Mouse (Mus musculus) gastrocnemius, postnatal 25 days (tissue): ENCODE measurements around the gene Gm28557. TPM values are rescaled to one million over a fixed set of nuclear protein-coding genes. Genes with fewer than 3 reads are reported as not detected.
"Not testable (repeated sequence)": the region's sequence is repeated elsewhere in the genome, so short reads cannot be mapped to it uniquely, and the experiment has no call there.

Experiments used
- DNase-seq: peaks from one replicate; pipeline ENCODE4 v3.0.0; 2022
- long read RNA-seq, 2 experiments: library from polyadenylated mRNA; stranded (forward); transcript quantifications; one replicate each; pipeline ENCODE4 v2.0.0; 2021
- total RNA-seq, 2 experiments: library from RNA; stranded (reverse); gene quantifications; 1 replicate in 1 of 2; 2 replicates in 1 of 2; pipeline ENCODE4 v1.2.3; 2021

Gm28557 gene
- 1 to 10 TPM; 2.1 to 3.3 TPM for total RNA-seq
- long read RNA-seq, experiment 1, partial matches to known transcripts: 0 of 3 reads
- long read RNA-seq, experiment 1, other reads (novel, unspliced or antisense): 3 of 3 reads
- long read RNA-seq, experiment 2, partial matches to known transcripts: 0 of 3 reads
- long read RNA-seq, experiment 2, other reads (novel, unspliced or antisense): 2 of 3 reads

GRCm38 (mm10) chr13:67108194-67108820 lies at the start of gene Gm28557:
Gm28557 (minus strand) TSS chr13:67108604.
- DNase-seq: peak; percentile 85

- peak; percentile 65 for DNase-seq
Observed at GRCm38 (mm10) chr13:67128038-67128721, 19.8 kb upstream of the Gm28557 start.

- DNase-seq: not testable (repeated sequence)
Observed at GRCm38 (mm10) chr13:67127507-67127906, 19.1 kb upstream of the Gm28557 start.

- no peak for DNase-seq
Observed at GRCm38 (mm10) chr13:67124460-67124859, 16.1 kb upstream of the Gm28557 start.

DNA sequence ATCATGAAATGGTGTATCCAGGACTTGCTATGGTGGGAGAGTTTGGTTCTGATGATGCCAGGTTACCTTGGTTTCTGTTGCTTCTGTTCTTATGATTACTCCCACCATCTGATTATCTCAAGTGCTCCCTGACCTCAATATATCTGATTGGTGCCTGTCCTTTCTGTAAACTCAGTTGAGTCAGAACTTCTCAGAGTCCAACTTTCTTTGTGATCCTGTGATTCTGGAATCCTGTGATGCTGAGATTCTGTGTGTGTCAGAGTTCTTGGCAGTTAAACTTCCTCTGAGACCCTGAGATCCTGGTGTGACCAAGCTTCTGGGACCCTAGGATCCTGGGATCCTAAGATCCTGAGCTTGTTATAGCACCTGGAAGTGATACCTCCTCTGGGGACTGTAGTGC lies 13.0 kb upstream of the Gm28557 start, which contains the start of gene Zfp759:
Gene Zfp759 (plus strand): TSS at position 301 of the 400 bp plus-strand sequence.
- not testable (repeated sequence) for DNase-seq

DNA sequence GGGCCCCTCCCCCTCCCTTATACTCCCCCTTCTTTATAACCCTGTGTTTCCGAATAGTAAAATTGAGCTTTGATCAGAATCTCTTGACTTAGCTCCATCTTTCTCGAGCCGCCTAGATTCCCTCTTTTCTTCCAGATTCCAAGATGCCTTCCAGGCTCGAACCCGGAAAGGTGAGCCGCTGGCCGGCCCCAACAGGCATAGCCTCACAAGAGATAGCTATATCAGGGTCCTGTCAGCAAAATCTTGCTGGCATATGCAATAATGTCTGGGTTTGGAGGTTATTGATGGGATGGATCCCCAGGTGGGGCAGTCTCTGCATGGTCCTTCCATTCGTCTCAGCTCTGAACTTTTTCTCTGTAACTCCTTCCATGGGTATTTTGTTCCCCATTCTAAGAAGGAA lies 7.8 kb upstream of the Gm28557 start, which contains the start of gene Rslcan18:
Gene Rslcan18 (minus strand): TSS at position 101 of the 400 bp plus-strand sequence.
- DNase-seq: not testable (repeated sequence)

- DNase-seq: no peak
Observed at GRCm38 (mm10) chr13:67113287-67113686, 4.9 kb upstream of the Gm28557 start.

GRCm38 (mm10) chr13:67112096-67112495 lies 3.7 kb upstream of the Gm28557 start:
- no peak for DNase-seq

- DNase-seq: no peak
Observed at GRCm38 (mm10) chr13:67108821-67109206, 410 bp upstream of the Gm28557 start.

- no peak for DNase-seq
Observed at GRCm38 (mm10) chr13:67107681-67108080, 723 bp downstream of the Gm28557 start.

DNA sequence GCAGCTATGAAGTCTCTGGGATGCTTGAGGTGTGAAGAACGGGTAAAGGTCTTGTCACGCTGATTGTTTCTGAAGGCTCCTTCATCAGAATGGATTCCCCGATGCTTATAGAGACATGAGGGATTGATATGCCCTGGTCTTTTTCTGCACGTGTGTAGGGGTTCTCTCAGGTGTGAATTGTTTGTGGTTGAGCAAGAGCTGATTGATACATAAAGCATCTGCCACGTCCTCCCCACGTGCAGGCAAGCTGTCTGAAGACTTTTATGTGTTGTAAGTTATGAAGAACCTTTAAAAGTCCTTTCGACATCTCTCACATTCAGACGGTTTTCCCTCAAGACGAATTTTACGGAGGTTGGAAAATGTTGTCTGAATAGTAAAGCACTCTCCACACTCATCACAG lies 10.5 kb downstream of the Gm28557 start, which contains the start of gene Zfp708:
Gene Zfp708 (minus strand): TSS at position 101 of the 400 bp plus-strand sequence.
- DNase-seq: no peak

GRCm38 (mm10) chr13:67090154-67090553 lies 18.2 kb downstream of the Gm28557 start:
- no peak for DNase-seq

DNA sequence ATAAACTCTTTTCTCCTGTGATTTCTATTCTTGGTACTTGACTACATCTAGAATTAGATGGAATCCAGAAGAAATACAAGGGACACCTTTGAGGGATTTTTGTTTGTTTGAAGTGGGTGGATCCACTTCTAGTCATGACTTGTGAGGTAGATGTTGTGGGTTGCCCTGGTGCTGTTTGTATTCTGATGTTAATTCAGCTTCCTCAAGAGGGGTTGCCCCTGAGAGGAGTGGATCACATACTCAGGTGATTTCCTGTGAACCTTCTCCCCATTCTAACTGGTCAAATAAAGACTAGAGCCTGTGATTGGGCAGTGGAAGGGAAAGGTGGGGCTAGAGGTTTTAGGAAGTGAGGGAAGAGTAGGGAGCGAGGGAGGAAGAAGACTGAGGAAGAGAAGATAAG lies 26.5 kb downstream of the Gm28557 start:
- DNase-seq: no peak

DNA sequence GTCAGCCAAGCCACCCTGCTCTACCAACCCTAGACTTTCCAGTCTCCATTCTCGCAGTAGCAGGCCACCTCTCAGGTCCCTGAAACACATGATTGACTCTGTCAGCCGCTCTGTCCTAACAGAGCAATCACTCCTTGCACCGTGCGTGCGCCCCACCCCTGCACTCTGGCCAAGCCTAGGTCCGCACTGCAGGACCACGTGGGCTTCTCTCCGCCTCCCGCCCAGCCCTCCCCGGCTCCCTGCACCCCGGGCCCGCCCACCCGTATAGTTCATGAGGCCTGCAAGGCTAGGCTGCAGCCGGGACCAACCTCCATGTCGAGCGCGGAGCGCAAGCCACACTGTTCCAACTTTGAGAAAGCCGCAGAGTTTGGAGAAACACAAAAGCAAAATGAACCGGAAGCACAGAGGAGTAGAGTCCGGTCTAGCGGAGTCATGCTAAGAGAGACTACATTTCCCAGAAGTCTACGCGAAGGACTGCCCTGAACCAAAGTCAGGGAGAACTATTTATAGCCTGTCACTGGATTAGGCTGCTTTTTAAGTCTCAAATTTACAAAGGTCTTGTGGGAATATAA lies 27.2 kb downstream of the Gm28557 start:
- DNase-seq: peak; percentile 81

- no peak for DNase-seq
Observed at GRCm38 (mm10) chr13:67077244-67077643, 31.2 kb downstream of the Gm28557 start.

- DNase-seq: no peak
Observed at GRCm38 (mm10) chr13:67072786-67073185, 35.6 kb downstream of the Gm28557 start.

DNA sequence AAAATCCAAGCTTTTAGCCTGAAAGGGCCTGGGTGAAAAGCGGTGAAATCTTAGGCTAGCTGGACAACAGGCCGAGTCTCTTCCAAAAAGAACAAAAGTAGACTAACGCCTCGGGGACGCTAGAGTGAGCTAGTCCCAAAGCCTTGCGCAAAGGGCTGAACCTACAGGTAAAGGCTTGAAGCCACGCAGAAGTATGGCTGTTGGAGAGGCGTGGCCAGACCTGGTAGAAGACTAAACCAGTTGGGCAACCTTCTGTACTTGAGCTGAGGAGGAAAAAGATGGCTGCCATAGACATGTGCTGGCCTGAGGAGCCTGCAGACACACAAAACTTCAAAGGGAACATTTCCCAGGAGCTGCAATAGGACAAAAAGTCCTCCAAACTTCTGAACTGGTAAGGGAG lies 43.0 kb downstream of the Gm28557 start:
- DNase-seq: no peak

- DNase-seq: no peak
Observed at GRCm38 (mm10) chr13:67062427-67062826, 46.0 kb downstream of the Gm28557 start.

DNA sequence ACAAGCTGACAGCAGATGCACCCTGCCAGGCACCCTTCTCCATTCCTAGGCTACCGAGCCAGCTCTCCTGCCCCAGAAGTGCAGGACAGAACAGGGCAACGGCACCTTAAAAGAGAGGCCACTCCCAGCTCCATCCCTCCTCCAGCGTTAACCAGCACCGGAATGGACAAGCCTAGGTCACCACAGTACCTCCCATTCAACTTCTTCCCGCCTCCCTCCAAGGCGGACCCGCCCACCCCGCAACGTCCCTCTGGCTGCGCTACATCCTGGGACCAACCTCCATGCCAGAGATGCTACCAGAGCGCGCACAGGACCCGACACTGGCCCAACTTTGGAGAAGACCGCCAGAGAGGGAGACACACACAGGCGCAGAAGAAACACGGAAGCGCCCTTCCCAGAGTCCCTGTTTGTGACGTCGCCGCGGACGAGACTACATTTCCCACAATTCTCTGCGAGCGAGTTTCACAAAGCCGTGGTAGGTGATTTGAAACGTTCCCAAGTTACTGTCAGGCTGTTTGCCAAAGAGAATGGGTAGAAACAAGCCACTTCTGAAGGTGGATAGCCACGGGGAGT lies 47.5 kb downstream of the Gm28557 start, which contains the start of gene Zfp712:
Gene Zfp712 (minus strand): TSS at position 385 of the 573 bp plus-strand sequence.
- peak; percentile 83 for DNase-seq

- DNase-seq: no peak
Observed at GRCm38 (mm10) chr13:67060161-67060785, 48.1 kb downstream of the Gm28557 start.
